Mouse (Mus musculus): ENCODE results near the gene Eml4. TPM values are rescaled to one million over a fixed set of nuclear protein-coding genes. Genes with fewer than 3 reads are reported as not detected.

Eml4 gene
- polyA plus RNA-seq, 1 experiment from 2014 or later, result 34.4 TPM

- peak overlapping the region; percentile 68 for H3K4me3 ChIP-seq (ENCODE audit: low read length)
- peak overlapping the region; percentile 86 for H3K27ac ChIP-seq (ENCODE audit: low read length)
- peak; percentile 83 for ATAC-seq (ENCODE audit: low FRiP score, low TSS enrichment)
- no peaks in the 10 kb centered on the region for H3K36me3 ChIP-seq (ENCODE audit: insufficient read depth, low read length)
- WGBS, result 1% methylated on average over 24 of the region's 24 CpGs
- peaks cover 12% of the 10 kb centered on the region for H3K4me1 ChIP-seq (ENCODE audit: insufficient read depth, low read length)
- H3K9ac ChIP-seq (replicated peaks; ENCODE audit: low read length), result peak overlapping the region; percentile 86
- no peaks in the 10 kb centered on the region for H3K9me3 ChIP-seq (ENCODE audit: low read length)
- no peaks in the 10 kb centered on the region for H3K27me3 ChIP-seq (ENCODE audit: insufficient read depth, low read length)
- H3K4me2 ChIP-seq (replicated peaks; ENCODE audit: low read depth, low read length), result peak overlapping the region; percentile 68
Measured at GRCm38 (mm10) chr17:83513655-83514212, 163.0 kb downstream of the Eml4 start.

- ATAC-seq (ENCODE audit: low FRiP score, low TSS enrichment), result peak; percentile 98
- Histone ChIP-seq H3K9me3 (ENCODE audit: low read length) (no peaks in the 10 kb centered on the region), H3K4me2 (replicated peaks; ENCODE audit: low read depth, low read length) (peak overlapping the region; percentile 68), H3K9ac (replicated peaks; ENCODE audit: low read length) (peak overlapping the region; percentile 86), H3K4me3 (ENCODE audit: low read length) (peak overlapping the region; percentile 68), H3K27ac (ENCODE audit: low read length) (peak overlapping the region; percentile 86), H3K27me3 (ENCODE audit: insufficient read depth, low read length) (no peaks in the 10 kb centered on the region), H3K36me3 (ENCODE audit: insufficient read depth, low read length) (no peaks in the 10 kb centered on the region), H3K4me1 (ENCODE audit: insufficient read depth, low read length) (peaks cover 12% of the 10 kb centered on the region)
- WGBS, result under 1% methylated on average over 33 of the region's 33 CpGs
Measured at GRCm38 (mm10) chr17:83514213-83514701, 163.5 kb downstream of the Eml4 start.

- Histone ChIP-seq H3K36me3 (ENCODE audit: insufficient read depth, low read length) (no peaks in the 10 kb centered on the region), H3K27me3 (ENCODE audit: insufficient read depth, low read length) (no peaks in the 10 kb centered on the region), H3K4me1 (ENCODE audit: insufficient read depth, low read length) (peaks cover 12% of the 10 kb centered on the region), H3K4me3 (ENCODE audit: low read length) (no peak within 1 kb of the TSS), H3K9me3 (ENCODE audit: low read length) (no peaks in the 10 kb centered on the region), H3K4me2 (replicated peaks; ENCODE audit: low read depth, low read length) (no peak within 1 kb of the TSS), H3K27ac (ENCODE audit: low read length) (no peak within 1 kb of the TSS), H3K9ac (replicated peaks; ENCODE audit: low read length) (no peak within 1 kb of the TSS)
- ATAC-seq (ENCODE audit: low FRiP score, low TSS enrichment), result no peak
- WGBS, result 88% methylated on average over 8 of the region's 8 CpGs
Measured at GRCm38 (mm10) chr17:83517280-83518015, 166.7 kb downstream of the Eml4 start, which contains the start of gene Cox7a2l. Gene Cox7a2l, minus strand, starts transcription at chr17:83517330.

- 92% methylated on average over 4 of the region's 4 CpGs for WGBS
- Histone ChIP-seq H3K27me3 (ENCODE audit: insufficient read depth, low read length) (no peaks in the 10 kb centered on the region), H3K9me3 (ENCODE audit: low read length) (no peaks in the 10 kb centered on the region), H3K9ac (replicated peaks; ENCODE audit: low read length) (no peak overlapping the region), H3K4me3 (ENCODE audit: low read length) (no peak overlapping the region), H3K4me1 (ENCODE audit: insufficient read depth, low read length) (peaks cover 30% of the 10 kb centered on the region), H3K4me2 (replicated peaks; ENCODE audit: low read depth, low read length) (no peak overlapping the region), H3K36me3 (ENCODE audit: insufficient read depth, low read length) (no peaks in the 10 kb centered on the region), H3K27ac (ENCODE audit: low read length) (no peak overlapping the region)
- no peak for ATAC-seq (ENCODE audit: low FRiP score, low TSS enrichment)
Measured at GRCm38 (mm10) chr17:83521881-83522280, 171.2 kb downstream of the Eml4 start.

GRCm38 (mm10) chr17:83522590-83523379 lies 172.1 kb downstream of the Eml4 start:
- ATAC-seq (ENCODE audit: low FRiP score, low TSS enrichment), result no peak
- no peak overlapping the region for H3K9ac ChIP-seq (replicated peaks; ENCODE audit: low read length)
- WGBS, result 33% methylated on average over 7 of the region's 7 CpGs
- H3K4me3 ChIP-seq (ENCODE audit: low read length), result peak overlapping the region; percentile 22
- peaks cover 39% of the 10 kb centered on the region for H3K4me1 ChIP-seq (ENCODE audit: insufficient read depth, low read length)
- no peaks in the 10 kb centered on the region for H3K27me3 ChIP-seq (ENCODE audit: insufficient read depth, low read length)
- H3K4me2 ChIP-seq (replicated peaks; ENCODE audit: low read depth, low read length), result peak overlapping the region; percentile 14; the same call in 1 of the 2 replicates
- no peaks in the 10 kb centered on the region for H3K36me3 ChIP-seq (ENCODE audit: insufficient read depth, low read length)
- H3K9me3 ChIP-seq (ENCODE audit: low read length), result no peaks in the 10 kb centered on the region
- peak overlapping the region; percentile 52 for H3K27ac ChIP-seq (ENCODE audit: low read length)

GRCm38 (mm10) chr17:83524753-83525152 lies 174.0 kb downstream of the Eml4 start:
- no peaks in the 10 kb centered on the region for H3K9me3 ChIP-seq (ENCODE audit: low read length)
- no peak overlapping the region for H3K4me2 ChIP-seq (replicated peaks; ENCODE audit: low read depth, low read length)
- no peak overlapping the region; the same call in 1 of the 2 replicates for H3K27ac ChIP-seq (ENCODE audit: low read length)
- H3K4me3 ChIP-seq (ENCODE audit: low read length), result no peak overlapping the region
- ATAC-seq (ENCODE audit: low FRiP score, low TSS enrichment), result no peak
- H3K9ac ChIP-seq (replicated peaks; ENCODE audit: low read length), result no peak overlapping the region
- WGBS, result 45% methylated on average over 7 of the region's 7 CpGs
- no peaks in the 10 kb centered on the region for H3K36me3 ChIP-seq (ENCODE audit: insufficient read depth, low read length)
- peaks cover 44% of the 10 kb centered on the region for H3K4me1 ChIP-seq (ENCODE audit: insufficient read depth, low read length)
- no peaks in the 10 kb centered on the region for H3K27me3 ChIP-seq (ENCODE audit: insufficient read depth, low read length)

GRCm38 (mm10) chr17:83525596-83525995 lies 174.9 kb downstream of the Eml4 start:
- WGBS, result 3% methylated on average over 8 of the region's 8 CpGs
- H3K27me3 ChIP-seq (ENCODE audit: insufficient read depth, low read length), result no peaks in the 10 kb centered on the region
- no peaks in the 10 kb centered on the region for H3K36me3 ChIP-seq (ENCODE audit: insufficient read depth, low read length)
- no peaks in the 10 kb centered on the region for H3K9me3 ChIP-seq (ENCODE audit: low read length)
- peak overlapping the region; percentile 9 for H3K9ac ChIP-seq (replicated peaks; ENCODE audit: low read length)
- H3K4me2 ChIP-seq (replicated peaks; ENCODE audit: low read depth, low read length), result peak overlapping the region; percentile 38
- 0 out of 2 replicates have a peak, but pooled peaks have one; percentile 12 for ATAC-seq (ENCODE audit: low FRiP score, low TSS enrichment)
- H3K4me3 ChIP-seq (ENCODE audit: low read length), result no peak overlapping the region
- H3K27ac ChIP-seq (ENCODE audit: low read length), result peak overlapping the region; percentile 91
- peaks cover 44% of the 10 kb centered on the region for H3K4me1 ChIP-seq (ENCODE audit: insufficient read depth, low read length)

GRCm38 (mm10) chr17:83526091-83526561 lies 175.4 kb downstream of the Eml4 start:
- peak; percentile 39; the same call in 1 of the 2 replicates for ATAC-seq (ENCODE audit: low FRiP score, low TSS enrichment)
- Histone ChIP-seq H3K36me3 (ENCODE audit: insufficient read depth, low read length) (no peaks in the 10 kb centered on the region), H3K4me2 (replicated peaks; ENCODE audit: low read depth, low read length) (no peak overlapping the region), H3K27me3 (ENCODE audit: insufficient read depth, low read length) (no peaks in the 10 kb centered on the region), H3K4me1 (ENCODE audit: insufficient read depth, low read length) (peaks cover 44% of the 10 kb centered on the region), H3K4me3 (ENCODE audit: low read length) (no peak overlapping the region), H3K9ac (replicated peaks; ENCODE audit: low read length) (0 out of 2 replicates have a peak overlapping the region, but pooled peaks have one; percentile 8), H3K27ac (ENCODE audit: low read length) (peak overlapping the region; percentile 91), H3K9me3 (ENCODE audit: low read length) (no peaks in the 10 kb centered on the region)
- 13% methylated on average over 5 of the region's 5 CpGs for WGBS

GRCm38 (mm10) chr17:83526624-83527532 lies 176.1 kb downstream of the Eml4 start:
- no peaks in the 10 kb centered on the region for H3K36me3 ChIP-seq (ENCODE audit: insufficient read depth, low read length)
- H3K9me3 ChIP-seq (ENCODE audit: low read length), result no peaks in the 10 kb centered on the region
- H3K27me3 ChIP-seq (ENCODE audit: insufficient read depth, low read length), result no peaks in the 10 kb centered on the region
- 28% methylated on average over 13 of the region's 13 CpGs for WGBS
- H3K4me3 ChIP-seq (ENCODE audit: low read length), result no peak overlapping the region
- H3K27ac ChIP-seq (ENCODE audit: low read length), result peak overlapping the region; percentile 91
- no peak overlapping the region; the same call in 1 of the 2 replicates for H3K9ac ChIP-seq (replicated peaks; ENCODE audit: low read length)
- H3K4me2 ChIP-seq (replicated peaks; ENCODE audit: low read depth, low read length), result peak overlapping the region; percentile 34
- H3K4me1 ChIP-seq (ENCODE audit: insufficient read depth, low read length), result peaks cover 44% of the 10 kb centered on the region
- ATAC-seq (ENCODE audit: low FRiP score, low TSS enrichment), result peak; percentile 64
